Mouse (Mus musculus) cerebellum, adult 2 months (tissue): ENCODE data around the gene Phf2. TPM values are rescaled to one million over a fixed set of nuclear protein-coding genes. Genes with fewer than 3 reads are reported as not detected.
A peak's percentile ranks its signal among the peaks of the same experiment; 100 is the strongest.

Experiments
- DNase-seq, 2 experiments: peaks; one replicate each; pipeline ENCODE4 v3.0.0; 2021
- H3K27ac ChIP-seq: fragments of 200-500 bp; 2 replicates; pipeline ENCODE4 v1.5.1; 2012; ENCODE audit warnings: low read length, control low read depth, inconsistent platforms; ENCODE audit not compliant: insufficient read depth
- H3K27me3 ChIP-seq: fragments of 200-500 bp; 2 replicates; pipeline ENCODE4 v1.6.1; 2012; ENCODE audit warnings: inconsistent platforms, mild to moderate bottlenecking, low read length, moderate library complexity; ENCODE audit not compliant: control insufficient read depth, insufficient read depth
- H3K4me1 ChIP-seq: fragments of 200-500 bp; 2 replicates; pipeline ENCODE4 v1.6.1; 2011; ENCODE audit warnings: low read length; ENCODE audit not compliant: control insufficient read depth, insufficient read depth
- H3K4me3 ChIP-seq: fragments of 200-500 bp; replicated peaks from 2 replicates; pipeline ENCODE3; 2011; ENCODE audit warnings: mild to moderate bottlenecking, low read depth, low read length, control low read depth; ENCODE audit not compliant: insufficient read depth
- CTCF ChIP-seq: fragments of 200-500 bp; IDR thresholded peaks from 2 replicates; pipeline ENCODE4 v1.5.1; 2011; ENCODE audit warnings: low read depth, mild to moderate bottlenecking, control low read depth, low read length, moderate library complexity, borderline replicate concordance; ENCODE audit not compliant: insufficient read depth
- POLR2A ChIP-seq: fragments of 200-500 bp; IDR thresholded peaks from 2 replicates; pipeline ENCODE4 v1.6.1; 2011; ENCODE audit warnings: low read length, control low read depth, borderline replicate concordance; ENCODE audit not compliant: insufficient read depth
- WGBS: fragments of 180-500 bp; shearing (Covaris S2); methylation state at CpG from one replicate; pipeline ENCODE4 v1.1.7; 2018; 5-methylcytosine and 5-hydroxymethylcytosine counted together
- polyA plus RNA-seq: library from polyadenylated mRNA; depleted of rRNA; stranded (reverse); fragments of >200 nt; gene quantifications from 2 replicates; pipeline ENCODE4 v1.2.3, GENCODE M21; 2012

Gene Phf2
- polyA plus RNA-seq, 1 experiment: 25.9 TPM

- WGBS: 94% methylated on average over 5 of the region's 5 CpGs
- Histone ChIP-seq H3K4me3 (no peak overlapping the region), H3K4me1 (no peaks in the 10 kb centered on the region), H3K27ac (no peak overlapping the region), H3K27me3 (no peaks in the 10 kb centered on the region)
- DNase-seq: no peak
- no peak for TF ChIP-seq POLR2A
- TF ChIP-seq CTCF: no peak
Measured at GRCm38 (mm10) chr13:48895376-48895775, 24.5 kb upstream of the Phf2 start.

- Histone ChIP-seq H3K27ac (no peak overlapping the region), H3K27me3 (no peaks in the 10 kb centered on the region), H3K4me1 (peaks cover 3% of the 10 kb centered on the region; the same call in 1 of the 2 replicates), H3K4me3 (no peak overlapping the region)
- no peak for TF ChIP-seq POLR2A
- TF ChIP-seq CTCF: no peak
- DNase-seq: no peak
- WGBS: 91% methylated on average over 4 of the region's 4 CpGs
Measured at GRCm38 (mm10) chr13:48890260-48890960, 19.5 kb upstream of the Phf2 start.

GRCm38 (mm10) chr13:48878534-48878933 is 7.6 kb upstream of the Phf2 start:
- peak overlapping the region; percentile 79 for H3K27ac ChIP-seq
- TF ChIP-seq CTCF (no peak), POLR2A (peak; percentile 99)
- peaks cover 4% of the 10 kb centered on the region for H3K4me1 ChIP-seq
- under 1% methylated on average over 36 of the region's 36 CpGs for WGBS
- H3K4me3 ChIP-seq: peak overlapping the region; percentile 61
- no peaks in the 10 kb centered on the region for H3K27me3 ChIP-seq
- peak; percentile 99 for DNase-seq

GRCm38 (mm10) chr13:48877805-48878204 is 6.9 kb upstream of the Phf2 start:
- DNase-seq: no peak
- TF ChIP-seq CTCF: no peak
- no peak for TF ChIP-seq POLR2A
- H3K4me1 ChIP-seq: peaks cover 4% of the 10 kb centered on the region
- no peak overlapping the region for H3K4me3 ChIP-seq
- peak overlapping the region; percentile 79; the same call in 1 of the 2 replicates for H3K27ac ChIP-seq
- H3K27me3 ChIP-seq: no peaks in the 10 kb centered on the region

- H3K4me3 ChIP-seq: no peak overlapping the region
- no peak overlapping the region for H3K27ac ChIP-seq
- DNase-seq: no peak
- TF ChIP-seq POLR2A (no peak), CTCF (no peak)
- WGBS: 69% methylated on average over 5 of the region's 5 CpGs
- H3K4me1 ChIP-seq: peaks cover 22% of the 10 kb centered on the region
- H3K27me3 ChIP-seq: no peaks in the 10 kb centered on the region
Measured at GRCm38 (mm10) chr13:48872726-48873125, 1.8 kb upstream of the Phf2 start.

- 65% methylated on average over 7 of the region's 7 CpGs for WGBS
- TF ChIP-seq POLR2A (no peak), CTCF (no peak)
- Histone ChIP-seq H3K27ac (peak overlapping the region; percentile 74), H3K4me3 (peak overlapping the region; percentile 74), H3K27me3 (no peaks in the 10 kb centered on the region), H3K4me1 (peaks cover 25% of the 10 kb centered on the region)
- DNase-seq: no peak
Measured at GRCm38 (mm10) chr13:48871887-48872606, 1.1 kb upstream of the Phf2 start.

- Histone ChIP-seq H3K27me3 (no peaks in the 10 kb centered on the region), H3K4me3 (peak overlapping the region; percentile 65), H3K27ac (peak overlapping the region; percentile 17), H3K4me1 (peaks cover 40% of the 10 kb centered on the region)
- under 1% methylated on average over 102 of the region's 102 CpGs for WGBS
- TF ChIP-seq CTCF (no peak), POLR2A (no peak)
- DNase-seq: peak in 1 of 2 experiments; percentile 65
Measured at GRCm38 (mm10) chr13:48869950-48870770, 759 bp downstream of the Phf2 start.
